11 mouse cellular contexts compared by ENCODE assay signal in genomic region chr17:26593199-26593598, GRCm38 (mm10).
"Had no signal": no experiment of that assay in that cellular context is flagged by ENCODE, and none has a peak within 500 bp of the region (broad histone marks: within the 10 kb centered on the region; RNA-seq: fewer than 3 reads in every experiment).

No protein-coding gene starts in this region.

- H3K9me3 ChIP-seq: kidney, embryonic 15.5 days; limb, embryonic 10.5 days; liver, embryonic 15.5 days; lung, embryonic 15.5 days; midbrain, embryonic 13.5 days had no signal

- H3K4me2 ChIP-seq: kidney, embryonic 15.5 days; liver, embryonic 15.5 days; lung, embryonic 15.5 days; midbrain, embryonic 13.5 days had no signal

- ATAC-seq: midbrain, embryonic 13.5 days had no signal

- H3K27me3 ChIP-seq: kidney, embryonic 15.5 days; liver, embryonic 15.5 days; lung, embryonic 15.5 days; midbrain, embryonic 13.5 days had no signal

- H3K36me3 ChIP-seq: liver, embryonic 15.5 days had no signal

- DNase-seq: kidney, adult 2 months; kidney, postnatal 14 days; right cerebral cortex, postnatal 14 days; thymus, adult 2 months; thymus, postnatal 36 days had no signal

- H3K9ac ChIP-seq: kidney, embryonic 15.5 days; liver, embryonic 15.5 days; lung, embryonic 15.5 days; midbrain, embryonic 13.5 days had no signal

- H3K4me3 ChIP-seq: kidney, embryonic 15.5 days; left cerebral cortex, adult 2 months; limb, embryonic 10.5 days; liver, embryonic 15.5 days; lung, embryonic 15.5 days; midbrain, embryonic 13.5 days had no signal

- H3K27ac ChIP-seq: limb, embryonic 10.5 days; liver, embryonic 15.5 days; midbrain, embryonic 13.5 days had no signal
